Mouse (Mus musculus) effector memory CD4-positive, alpha-beta T cell, adult 5 months (primary cell): ENCODE measurements around the gene Ica1. TPM values are rescaled to one million over a fixed set of nuclear protein-coding genes. Genes with fewer than 3 reads are reported as not detected.

ENCODE experiments used
- polyA plus RNA-seq: library from polyadenylated mRNA; unstranded; fragments of 100-300 nt; shearing (Covaris generic); gene quantifications from one replicate; pipeline ENCODE4 v1.2.1, GENCODE M21; 2017

Gene Ica1
- not detected for polyA plus RNA-seq

GRCm38 (mm10) chr6:8778296-8778649, at the start of gene Ica1:
Gene Ica1 (minus strand): TSS chr6:8778488.

Other genes with a start within 250 kb of the Ica1 start
- gene Nxph1, start 169.9 kb upstream of the Ica1 start, polyA plus RNA-seq, result not detected